Mouse (Mus musculus): ENCODE measurements around the gene Tldc1.

Tldc1 gene

GRCm38 (mm10) chr8:119778263-119778662 is at the start of gene Tldc1:
Gene Tldc1 (minus strand): TSS chr8:119778416.
- peak; percentile 98 for DNase-seq (ENCODE audit: low spot score)

GRCm38 (mm10) chr8:119827721-119828153 is 49.5 kb upstream of the Tldc1 start:
- no peak for DNase-seq (ENCODE audit: low spot score)

GRCm38 (mm10) chr8:119826982-119827381 is 48.8 kb upstream of the Tldc1 start:
- no peak for DNase-seq (ENCODE audit: low spot score)

GRCm38 (mm10) chr8:119825950-119826730 is 47.9 kb upstream of the Tldc1 start:
- DNase-seq (ENCODE audit: low spot score) = no peak

- no peak for DNase-seq (ENCODE audit: low spot score)
Measured at GRCm38 (mm10) chr8:119824809-119825273, 46.6 kb upstream of the Tldc1 start.

GRCm38 (mm10) chr8:119824100-119824499 is 45.9 kb upstream of the Tldc1 start:
- DNase-seq (ENCODE audit: low spot score) = no peak

GRCm38 (mm10) chr8:119823278-119823677 is 45.1 kb upstream of the Tldc1 start:
- no peak for DNase-seq (ENCODE audit: low spot score)

- DNase-seq (ENCODE audit: low spot score) = no peak
Measured at GRCm38 (mm10) chr8:119821691-119822090, 43.5 kb upstream of the Tldc1 start.

- no peak for DNase-seq (ENCODE audit: low spot score)
Measured at GRCm38 (mm10) chr8:119819976-119820375, 41.8 kb upstream of the Tldc1 start.

GRCm38 (mm10) chr8:119819316-119819715 is 41.1 kb upstream of the Tldc1 start:
- no peak for DNase-seq (ENCODE audit: low spot score)

- DNase-seq (ENCODE audit: low spot score) = no peak
Measured at GRCm38 (mm10) chr8:119817446-119817845, 39.2 kb upstream of the Tldc1 start.

- DNase-seq (ENCODE audit: low spot score) = no peak
Measured at GRCm38 (mm10) chr8:119816219-119816618, 38.0 kb upstream of the Tldc1 start.

- peak; percentile 24 for DNase-seq (ENCODE audit: low spot score)
Measured at GRCm38 (mm10) chr8:119812650-119813431, 34.6 kb upstream of the Tldc1 start.

GRCm38 (mm10) chr8:119811925-119812324 is 33.7 kb upstream of the Tldc1 start:
- DNase-seq (ENCODE audit: low spot score) = peak; percentile 9

GRCm38 (mm10) chr8:119810953-119811499 is 32.8 kb upstream of the Tldc1 start:
- DNase-seq (ENCODE audit: low spot score) = no peak

- no peak for DNase-seq (ENCODE audit: low spot score)
Measured at GRCm38 (mm10) chr8:119810127-119810868, 32.1 kb upstream of the Tldc1 start.

- no peak for DNase-seq (ENCODE audit: low spot score)
Measured at GRCm38 (mm10) chr8:119809620-119810019, 31.4 kb upstream of the Tldc1 start.

GRCm38 (mm10) chr8:119807687-119808086 is 29.5 kb upstream of the Tldc1 start:
- no peak for DNase-seq (ENCODE audit: low spot score)

GRCm38 (mm10) chr8:119806422-119807263 is 28.4 kb upstream of the Tldc1 start:
- peak; percentile 32 for DNase-seq (ENCODE audit: low spot score)

GRCm38 (mm10) chr8:119805275-119805674 is 27.1 kb upstream of the Tldc1 start:
- DNase-seq (ENCODE audit: low spot score) = no peak

- no peak for DNase-seq (ENCODE audit: low spot score)
Measured at GRCm38 (mm10) chr8:119802592-119802991, 24.4 kb upstream of the Tldc1 start.

All from spleen, adult 12 weeks (tissue).